8 mouse cellular contexts compared by ENCODE assay signal in the genomic region with DNA sequence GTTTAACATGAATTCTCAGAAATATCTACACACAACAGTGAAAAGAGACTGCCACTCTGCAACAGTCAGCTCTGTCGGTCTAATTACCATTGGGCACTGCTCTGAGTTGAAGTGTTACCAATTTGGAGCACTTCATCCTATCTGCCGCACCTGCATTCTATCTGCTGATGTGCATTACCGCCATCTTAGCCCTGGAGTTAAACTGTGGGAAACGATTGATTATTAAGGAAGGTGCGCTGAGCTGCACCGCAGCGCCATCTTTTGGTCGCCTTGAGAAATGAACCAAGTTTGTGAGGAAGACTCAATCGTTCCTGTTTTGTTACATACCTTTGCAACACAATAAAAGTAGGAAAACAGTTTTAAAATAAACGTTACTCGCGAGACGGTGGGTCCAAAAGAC.
DNase-seq lines count a peak whose midpoint lies in the region.

No protein-coding gene starts in this region.

- peak; percentile 7 to 35 for DNase-seq in adrenal gland, adult (ENCODE audit: inconsistent age in 2 of 2, low spot score in 1 of 2)
- no peak for DNase-seq in adrenal gland, postnatal 4 days (ENCODE audit: low spot score in 2 of 2)
- peak; percentile 3 for DNase-seq in ovary, postnatal 14 days (ENCODE audit: low spot score)
- no peak for DNase-seq in ovary, adult 18-20 months (ENCODE audit: low spot score)
- peak; percentile 47 to 74 for DNase-seq in frontal cortex, postnatal 36 days (ENCODE audit: low spot score in 2 of 2)
- peak; percentile 29 to 30 for DNase-seq in left cerebral cortex, postnatal 10 days (ENCODE audit: extremely low spot score in 1 of 2, low spot score in 2 of 2)
- DNase-seq in retina, postnatal 1 day: peak; percentile 74
- no peak for DNase-seq in urinary bladder, adult 2 months (ENCODE audit: low spot score)

- intact Hi-C loops in left cerebral cortex, postnatal 10 days (cut with DNase I): no loop called here

Comparison
In these comparisons a context has a peak if more than half of its experiments do, and no peak if none do; other contexts are left out.
1. DNase-seq: peak in adrenal gland, adult (2 of 2), ovary, postnatal 14 days (single experiment), frontal cortex, postnatal 36 days (2 of 2), left cerebral cortex, postnatal 10 days (2 of 2) and retina, postnatal 1 day (single experiment); none in adrenal gland, postnatal 4 days (0 of 2), ovary, adult 18-20 months (single experiment) and urinary bladder, adult 2 months (single experiment).